Mouse (Mus musculus) CH12.LX (cell line): ENCODE measurements at regions not wholly inside any gene's neighbourhood (a gene's known extent, or its start where the extent isn't known, plus 50 kb on each side); places are given as distances from the start of the nearest gene placed in this dataset.

Experiments used
- DNase-seq: peaks from one replicate; pipeline ENCODE4 v3.0.0-alpha.2; 2013; ENCODE audit errors: extremely low read depth
- H3K27ac ChIP-seq: 2 replicates; pipeline ENCODE4 v1.5.1; 2012; ENCODE audit warnings: low read depth, mild to moderate bottlenecking, control low read depth, moderate library complexity; ENCODE audit not compliant: insufficient read depth
- H3K27me3 ChIP-seq: replicated peaks from 2 replicates; pipeline ENCODE3; 2012; ENCODE audit warnings: inconsistent platforms
- H3K36me3 ChIP-seq, 2 experiments: replicated peaks in 1 of 2; 2 replicates each; pipeline versions ENCODE3 to v1.6.1; 2012; ENCODE audit warnings: inconsistent platforms in 1 of 2, low read length in 1 of 2, mild to moderate bottlenecking in 1 of 2, mixed read lengths in 1 of 2, moderate library complexity in 1 of 2; ENCODE audit not compliant: control insufficient read depth in 1 of 2, insufficient read depth in 1 of 2
- H3K4me1 ChIP-seq, 2 experiments: 2 replicates each; pipeline ENCODE4 v1.6.1; 2012; ENCODE audit warnings: inconsistent platforms in 1 of 2, moderate library complexity in 1 of 2; ENCODE audit not compliant: insufficient read depth in 2 of 2, control insufficient read depth in 1 of 2
- H3K4me2 ChIP-seq: 2 replicates; pipeline ENCODE4 v1.6.1; 2012; ENCODE audit warnings: low read depth, mild to moderate bottlenecking, control low read depth; ENCODE audit not compliant: poor library complexity, insufficient read depth, severe bottlenecking
- H3K4me3 ChIP-seq, 3 experiments: fragments of 150-350 bp in 1 of 3; sonication (generic) in 1 of 3; replicated peaks in 1 of 3; 2 replicates each; pipeline versions ENCODE3 to v1.5.1; 2011 to 2012; ENCODE audit warnings: low read depth in 2 of 3, low read length in 2 of 3, mild to moderate bottlenecking in 2 of 3, moderate library complexity in 2 of 3, control low read depth in 1 of 3, improper control_type of control experiment in 1 of 3, inconsistent platforms in 1 of 3, mixed read lengths in 1 of 3; ENCODE audit not compliant: poor library complexity in 1 of 3
- H3K79me2 ChIP-seq: replicated peaks from 2 replicates; pipeline ENCODE4 v1.6.1; 2012; ENCODE audit warnings: mild to moderate bottlenecking, moderate library complexity; ENCODE audit not compliant: control insufficient read depth, poor library complexity, insufficient read depth, severe bottlenecking; ENCODE audit errors: extremely low read depth
- H3K9ac ChIP-seq: 2 replicates; pipeline ENCODE4 v1.6.1; 2012; ENCODE audit warnings: low read depth, mild to moderate bottlenecking, control low read depth, moderate library complexity; ENCODE audit not compliant: insufficient read depth
- H3K9me3 ChIP-seq: replicated peaks from 2 replicates; pipeline ENCODE3; 2012; ENCODE audit warnings: low read length, inconsistent platforms, mixed read lengths
- BHLHE40 ChIP-seq: IDR thresholded peaks from 2 replicates; pipeline ENCODE4 v1.6.1; 2011; ENCODE audit warnings: mild to moderate bottlenecking, low read depth, low read length, improper control_type of control experiment
- CHD1 ChIP-seq: IDR thresholded peaks from 2 replicates; pipeline ENCODE4 v1.6.1; 2012; ENCODE audit warnings: low read depth, low read length, improper control_type of control experiment, inconsistent platforms
- CTCF ChIP-seq, 2 experiments: IDR thresholded peaks in 1 of 2; conservative IDR thresholded peaks in 1 of 2; 2 replicates each; pipeline ENCODE4 v1.5.1; 2011 to 2012; ENCODE audit warnings: low read depth in 2 of 2, low read length in 2 of 2, improper control_type of control experiment in 1 of 2, inconsistent platforms in 1 of 2, mild to moderate bottlenecking in 1 of 2, moderate library complexity in 1 of 2
- E2F4 ChIP-seq: IDR thresholded peaks from 2 replicates; pipeline ENCODE4 v1.6.1; 2011; ENCODE audit warnings: low read depth, low read length, improper control_type of control experiment; ENCODE audit not compliant: insufficient replicate concordance
- EP300 ChIP-seq: IDR thresholded peaks from 2 replicates; pipeline ENCODE4 v1.6.1; 2011; ENCODE audit warnings: low read length, improper control_type of control experiment
- ETS1 ChIP-seq: conservative IDR thresholded peaks from 2 replicates; pipeline ENCODE4 v1.6.1; 2012; ENCODE audit warnings: low read depth, mild to moderate bottlenecking, inconsistent platforms, low read length, improper control_type of control experiment, moderate library complexity
- GABPA ChIP-seq: IDR thresholded peaks from 2 replicates; pipeline ENCODE4 v1.6.1; 2012; ENCODE audit warnings: low read depth, low read length, improper control_type of control experiment, inconsistent platforms; ENCODE audit not compliant: insufficient replicate concordance
- HCFC1 ChIP-seq: IDR thresholded peaks from 2 replicates; pipeline ENCODE4 v1.6.1; 2012; ENCODE audit warnings: low read depth, mild to moderate bottlenecking, inconsistent platforms, low read length, improper control_type of control experiment
- IRF4 ChIP-seq: IDR thresholded peaks from 2 replicates; pipeline ENCODE4 v1.6.1; 2014; ENCODE audit warnings: low read depth, mild to moderate bottlenecking, inconsistent platforms, low read length, improper control_type of control experiment
- JUN ChIP-seq: IDR thresholded peaks from 2 replicates; pipeline ENCODE4 v1.6.1; 2011; ENCODE audit warnings: low read depth, mild to moderate bottlenecking, low read length, improper control_type of control experiment, moderate library complexity; ENCODE audit not compliant: insufficient read depth
- JUND ChIP-seq: conservative IDR thresholded peaks from 2 replicates; pipeline ENCODE4 v1.6.1; 2011; ENCODE audit warnings: low read depth, low read length, improper control_type of control experiment
- MAFK ChIP-seq: IDR thresholded peaks from 2 replicates; pipeline ENCODE4 v1.6.1; 2011; ENCODE audit warnings: low read length, improper control_type of control experiment; ENCODE audit not compliant: insufficient replicate concordance
- MAX ChIP-seq: IDR thresholded peaks from 2 replicates; pipeline ENCODE4 v1.6.1; 2011; ENCODE audit warnings: low read length, improper control_type of control experiment
- MAZ ChIP-seq: IDR thresholded peaks from 2 replicates; pipeline ENCODE4 v1.6.1; 2012; ENCODE audit warnings: low read depth, mild to moderate bottlenecking, inconsistent platforms, low read length, improper control_type of control experiment, moderate library complexity
- MEF2A ChIP-seq: IDR thresholded peaks from 2 replicates; pipeline ENCODE4 v1.6.1; 2014; ENCODE audit warnings: low read depth, mild to moderate bottlenecking, inconsistent platforms, low read length, improper control_type of control experiment, borderline replicate concordance
- MXI1 ChIP-seq: IDR thresholded peaks from 2 replicates; pipeline ENCODE4 v1.6.1; 2011; ENCODE audit warnings: mild to moderate bottlenecking, low read depth, low read length, improper control_type of control experiment
- MYC ChIP-seq: IDR thresholded peaks from 2 replicates; pipeline ENCODE4 v1.6.1; 2011; ENCODE audit warnings: low read depth, mild to moderate bottlenecking, improper control_type of control experiment, low read length
- NELFE ChIP-seq: IDR thresholded peaks from 2 replicates; pipeline ENCODE4 v1.6.1; 2011; ENCODE audit warnings: low read depth, low read length, improper control_type of control experiment
- PAX5 ChIP-seq: IDR thresholded peaks from 2 replicates; pipeline ENCODE4 v1.6.1; 2012; ENCODE audit warnings: low read length, inconsistent platforms, mixed read lengths
- POLR2A ChIP-seq: IDR thresholded peaks from 2 replicates; pipeline ENCODE4 v1.6.1; 2011; ENCODE audit warnings: low read depth, mild to moderate bottlenecking, improper control_type of control experiment, low read length
- RAD21 ChIP-seq: IDR thresholded peaks from 2 replicates; pipeline ENCODE4 v1.6.1; 2011; ENCODE audit warnings: low read depth, mild to moderate bottlenecking, low read length, improper control_type of control experiment, moderate library complexity
- RCOR1 ChIP-seq: conservative IDR thresholded peaks from 2 replicates; pipeline ENCODE4 v1.6.1; 2012; ENCODE audit warnings: low read depth, mild to moderate bottlenecking, inconsistent platforms, low read length, improper control_type of control experiment
- SIN3A ChIP-seq: IDR thresholded peaks from 2 replicates; pipeline ENCODE4 v1.6.1; 2012; ENCODE audit warnings: low read length, improper control_type of control experiment, inconsistent platforms
- SMC3 ChIP-seq: IDR thresholded peaks from 2 replicates; pipeline ENCODE4 v1.6.1; 2011; ENCODE audit warnings: low read depth, low read length, improper control_type of control experiment
- TBP ChIP-seq: conservative IDR thresholded peaks from 2 replicates; pipeline ENCODE4 v1.6.1; 2011; ENCODE audit warnings: low read depth, low read length, improper control_type of control experiment
- TCF12 ChIP-seq: IDR thresholded peaks from 2 replicates; pipeline ENCODE4 v1.6.1; 2014; ENCODE audit warnings: low read depth, mild to moderate bottlenecking, inconsistent platforms, low read length, improper control_type of control experiment
- UBTF ChIP-seq: IDR thresholded peaks from 2 replicates; pipeline ENCODE4 v1.6.1; 2012; ENCODE audit warnings: low read depth, mild to moderate bottlenecking, inconsistent platforms, low read length, improper control_type of control experiment, moderate library complexity
- USF1 ChIP-seq: IDR thresholded peaks from 2 replicates; pipeline ENCODE4 v1.6.1; 2014; ENCODE audit warnings: low read depth, mild to moderate bottlenecking, inconsistent platforms, low read length, improper control_type of control experiment
- USF2 ChIP-seq: conservative IDR thresholded peaks from 2 replicates; pipeline ENCODE4 v1.6.1; 2011; ENCODE audit warnings: low read depth, low read length, improper control_type of control experiment
- ZC3H11A ChIP-seq: IDR thresholded peaks from 2 replicates; pipeline ENCODE4 v1.6.1; 2012; ENCODE audit warnings: low read depth, mild to moderate bottlenecking, inconsistent platforms, low read length, improper control_type of control experiment
- ZKSCAN1 ChIP-seq: IDR thresholded peaks from 2 replicates; pipeline ENCODE4 v1.6.1; 2012; ENCODE audit warnings: low read depth, inconsistent platforms, low read length, improper control_type of control experiment, borderline replicate concordance
- ZMIZ1 ChIP-seq: IDR thresholded peaks from 2 replicates; pipeline ENCODE4 v1.6.1; 2012; ENCODE audit warnings: low read depth, mild to moderate bottlenecking, inconsistent platforms, low read length, improper control_type of control experiment
- ZNF384 ChIP-seq: IDR thresholded peaks from 2 replicates; pipeline ENCODE4 v1.6.1; 2012; ENCODE audit warnings: low read depth, low read length, improper control_type of control experiment, inconsistent platforms
- dilution Hi-C: fragments of 300-500 bp; cut with MboI; formaldehyde crosslinking; loops from 2 replicates; pipeline ENCODE4 v1.14.3; 2020; ENCODE audit warnings: low sequenced_read_pairs; ENCODE audit not compliant: extremely low pct_unique_long_range_greater_than_20kb, extremely low pct_ligation_motif_present
- in situ Hi-C: fragments of 300-500 bp; cut with MboI; formaldehyde crosslinking; loops from 3 replicates; pipeline ENCODE4 v1.14.3; 2019; ENCODE audit warnings: low sequenced_read_pairs, low pct_ligation_motif_present, low pct_unique_long_range_greater_than_20kb, mixed read lengths

DNA sequence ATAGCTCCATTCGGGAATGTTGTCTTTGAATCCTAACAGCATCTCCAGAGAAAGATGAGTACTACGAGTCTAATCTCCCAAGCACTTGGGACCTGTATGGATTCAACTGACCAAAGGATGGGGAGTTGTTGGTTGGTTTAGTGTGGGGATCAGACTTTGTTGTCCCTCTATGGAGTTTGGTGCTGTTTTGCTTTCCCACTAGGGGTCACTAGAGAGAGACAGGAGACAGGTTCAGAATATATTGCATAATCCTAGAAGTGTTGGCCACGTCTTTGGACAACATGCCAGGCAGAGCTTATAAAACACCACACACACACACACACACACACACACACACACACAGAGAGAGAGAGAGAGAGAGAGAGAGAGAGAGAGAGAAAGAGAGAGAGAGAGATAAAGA lies 118.6 kb upstream of the Ercc6l2 start:
- no peaks in the 10 kb centered on the region for H3K79me2 ChIP-seq
- H3K4me3 ChIP-seq, result no peak overlapping the region
- H3K27me3 ChIP-seq, result no peaks in the 10 kb centered on the region
- in situ Hi-C loops, result no loop called here
- H3K9ac ChIP-seq, result no peak overlapping the region
- H3K4me2 ChIP-seq, result no peak overlapping the region
- peaks cover 2 to 11% of the 10 kb centered on the region in 2 experiments for H3K4me1 ChIP-seq
- peak; percentile 72 for DNase-seq
- dilution Hi-C loops, result no loop called here
- no peaks in the 10 kb centered on the region for H3K9me3 ChIP-seq
- TF ChIP-seq HCFC1 (no peak), TBP (no peak), MAFK (no peak), GABPA (no peak; the same call in 1 of the 2 replicates), IRF4 (0 out of 2 replicates have a peak, but pooled peaks have one; percentile 18), BHLHE40 (no peak), SIN3A (no peak), USF2 (no peak), ETS1 (no peak), UBTF (no peak), NELFE (no peak), RCOR1 (no peak), EP300 (no peak), MXI1 (no peak), ZNF384 (no peak), MAX (no peak), SMC3 (peak; percentile 84), JUND (peak; percentile 50), ZMIZ1 (no peak), MEF2A (0 out of 2 replicates have a peak, but pooled peaks have one; percentile 27), ZC3H11A (peak; percentile 42), MAZ (no peak), PAX5 (no peak), TCF12 (no peak), JUN (no peak), POLR2A (no peak), USF1 (no peak), MYC (0 out of 2 replicates have a peak, but pooled peaks have one; percentile 48), CTCF (conservative IDR thresholded peaks at IDR 0.05 in 1 of 2, IDR thresholded peaks at IDR 0.05 in 1 of 2; ENCODE audit: low read depth in 2 of 2, low read length in 2 of 2) (peak; percentile 79 to 83), E2F4 (no peak), ZKSCAN1 (no peak), CHD1 (no peak), RAD21 (peak; percentile 76)
- H3K36me3 ChIP-seq, result no peaks in the 10 kb centered on the region
- no peak overlapping the region for H3K27ac ChIP-seq
